Mouse (Mus musculus) 3134 (cell line): ENCODE results near the gene Arl8a.
"Not testable (repeated sequence)": the region's sequence is repeated elsewhere in the genome, so short reads cannot be mapped to it uniquely, and the experiment has no call there.

Experiments used
- DNase-seq: peaks from one replicate; pipeline ENCODE4 v3.0.0-alpha.2; 2011; ENCODE audit warnings: low spot score; ENCODE audit not compliant: insufficient read length; ENCODE audit errors: extremely low read depth

The Arl8a gene

GRCm38 (mm10) chr1:135146077-135146945, at the start of gene Arl8a:
Arl8a (plus strand) TSS chr1:135146824.
- DNase-seq, result peak; percentile 80

- DNase-seq, result no peak
These were observed 49.2 kb upstream of the Arl8a start for GRCm38 (mm10) chr1:135097441-135097840.

GRCm38 (mm10) chr1:135098441-135098840, 48.2 kb upstream of the Arl8a start:
- DNase-seq, result no peak

- no peak for DNase-seq
These were observed 46.2 kb upstream of the Arl8a start for GRCm38 (mm10) chr1:135100400-135100799.

GRCm38 (mm10) chr1:135105124-135105523, 41.5 kb upstream of the Arl8a start, which contains the start of gene Lgr6:
Lgr6 (minus strand) TSS chr1:135105276.
- no peak for DNase-seq

GRCm38 (mm10) chr1:135105951-135106350, 40.7 kb upstream of the Arl8a start:
- DNase-seq, result peak; percentile 41

GRCm38 (mm10) chr1:135108611-135109010, 38.0 kb upstream of the Arl8a start:
- no peak for DNase-seq

GRCm38 (mm10) chr1:135110075-135110474, 36.5 kb upstream of the Arl8a start:
- DNase-seq, result no peak

- DNase-seq, result not testable (repeated sequence)
These were observed 35.4 kb upstream of the Arl8a start for GRCm38 (mm10) chr1:135111271-135111670.

GRCm38 (mm10) chr1:135112661-135113060, 34.0 kb upstream of the Arl8a start:
- peak; percentile 44 for DNase-seq

GRCm38 (mm10) chr1:135124573-135125363, 21.9 kb upstream of the Arl8a start:
- DNase-seq, result no peak

- no peak for DNase-seq
These were observed 20.6 kb upstream of the Arl8a start for GRCm38 (mm10) chr1:135125990-135126389.

GRCm38 (mm10) chr1:135126443-135127027, 20.1 kb upstream of the Arl8a start:
- no peak for DNase-seq

GRCm38 (mm10) chr1:135128011-135128441, 18.6 kb upstream of the Arl8a start:
- DNase-seq, result no peak

GRCm38 (mm10) chr1:135128986-135129385, 17.6 kb upstream of the Arl8a start:
- DNase-seq, result no peak

GRCm38 (mm10) chr1:135129543-135130183, 17.0 kb upstream of the Arl8a start:
- DNase-seq, result no peak

GRCm38 (mm10) chr1:135130376-135131018, 16.1 kb upstream of the Arl8a start:
- no peak for DNase-seq

GRCm38 (mm10) chr1:135131034-135131433, 15.6 kb upstream of the Arl8a start:
- DNase-seq, result no peak

- no peak for DNase-seq
These were observed 15.1 kb upstream of the Arl8a start for GRCm38 (mm10) chr1:135131560-135131959.

GRCm38 (mm10) chr1:135132473-135132872, 14.2 kb upstream of the Arl8a start, which contains the start of gene Ptpn7:
Ptpn7 (plus strand) TSS chr1:135132700.
- peak; percentile 81 for DNase-seq
